Mouse (Mus musculus) hindbrain, embryonic 11.5 days (tissue): ENCODE data around the gene Hba-x. TPM values are rescaled to one million over a fixed set of nuclear protein-coding genes. Genes with fewer than 3 reads are reported as not detected.

Experiments
- ATAC-seq: fragments of 200-750 bp; cut with Nextera tagmentation; 2 replicates; pipeline ENCODE4 v1.8.0; 2017; ENCODE audit warnings: mild to moderate bottlenecking, moderate TSS enrichment, moderate library complexity; ENCODE audit not compliant: low FRiP score
- DNase-seq: peaks from one replicate; pipeline ENCODE4 v3.0.0-alpha.2; 2015; ENCODE audit warnings: low spot score
- H3K27ac ChIP-seq: fragments of 300-500 bp; sonication (generic); 2 replicates; pipeline ENCODE4 v1.5.1; 2014; ENCODE audit warnings: mild to moderate bottlenecking, low read depth, low read length
- H3K27me3 ChIP-seq: fragments of 300-500 bp; sonication (generic); 2 replicates; pipeline ENCODE4 v1.6.1; 2014; ENCODE audit warnings: mild to moderate bottlenecking, low read length, moderate library complexity, mixed read lengths; ENCODE audit not compliant: control insufficient read depth, insufficient read depth
- H3K36me3 ChIP-seq: fragments of 300-500 bp; sonication (generic); 2 replicates; pipeline ENCODE4 v1.6.1; 2014; ENCODE audit warnings: mild to moderate bottlenecking, low read length, moderate library complexity, mixed read lengths; ENCODE audit not compliant: control insufficient read depth, insufficient read depth
- H3K4me1 ChIP-seq: fragments of 300-500 bp; sonication (generic); replicated peaks from 2 replicates; pipeline ENCODE4 v1.6.1; 2014; ENCODE audit warnings: low read length, mixed read lengths; ENCODE audit not compliant: control insufficient read depth, insufficient read depth
- H3K4me2 ChIP-seq: fragments of 300-500 bp; sonication (generic); replicated peaks from 2 replicates; pipeline ENCODE4 v1.6.1; 2014; ENCODE audit warnings: mild to moderate bottlenecking, low read depth, low read length
- H3K4me3 ChIP-seq: fragments of 300-500 bp; sonication (generic); 2 replicates; pipeline ENCODE4 v1.5.1; 2014; ENCODE audit warnings: low read depth, low read length
- H3K9ac ChIP-seq: fragments of 300-500 bp; sonication (generic); 2 replicates; pipeline ENCODE4 v1.6.1; 2014; ENCODE audit warnings: low read depth, low read length
- H3K9me3 ChIP-seq: fragments of 300-500 bp; sonication (generic); 2 replicates; pipeline ENCODE4 v1.6.1; 2016; ENCODE audit warnings: low read length; ENCODE audit not compliant: control insufficient read depth
- WGBS: fragments of 180-500 bp; shearing (Covaris S2); extraction: QIAGEN DNeasy Blood & Tissue Kit; methylation state at CpG from one replicate; pipeline ENCODE4 v1.1.7; 2014; 5-methylcytosine and 5-hydroxymethylcytosine counted together
- polyA plus RNA-seq: library from polyadenylated mRNA; unstranded; fragments of >200 nt; fragmentation: Nextera tagmentation; extraction: Ambion mirVana; gene quantifications from 2 replicates; pipeline ENCODE4 v1.2.1, GENCODE M21; 2014

The Hba-x gene
- 3,064 and 3,380 TPM in 2 replicates for polyA plus RNA-seq

DNA sequence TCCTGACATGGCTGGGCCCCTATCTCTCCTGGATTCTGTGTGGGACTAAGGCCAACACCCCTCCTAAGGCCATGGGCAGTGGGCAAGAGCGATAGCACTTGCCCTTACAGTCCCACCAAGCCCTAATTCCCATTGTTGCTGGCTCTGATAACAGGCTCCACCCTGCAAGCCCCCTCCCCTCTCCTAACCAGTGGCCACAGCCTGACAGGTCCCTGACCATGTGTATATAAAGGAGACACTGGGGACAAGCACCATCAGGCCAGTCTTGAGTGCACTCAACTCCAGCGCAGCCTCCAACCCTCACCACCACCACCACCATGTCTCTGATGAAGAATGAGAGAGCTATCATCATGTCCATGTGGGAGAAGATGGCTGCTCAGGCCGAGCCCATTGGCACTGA is at the start of gene Hba-x:
Hba-x (plus strand) TSS at position 54 of the 400 bp plus-strand sequence.
- ATAC-seq (no peak; the same call in 1 of the 2 replicates), DNase-seq (no peak)
- Histone ChIP-seq H3K4me2 (no peak within 1 kb of the TSS), H3K4me1 (no peaks in the 10 kb centered on the region), H3K36me3 (no peaks in the 10 kb centered on the region), H3K9ac (no peak within 1 kb of the TSS), H3K4me3 (no peak within 1 kb of the TSS), H3K9me3 (no peaks in the 10 kb centered on the region), H3K27ac (0 out of 2 replicates have a peak within 1 kb of the TSS, but pooled peaks have one; percentile 6), H3K27me3 (no peaks in the 10 kb centered on the region)
- 69% methylated on average over 3 of the region's 3 CpGs for WGBS

- ATAC-seq (0 out of 2 replicates have a peak, but pooled peaks have one; percentile 2), DNase-seq (no peak)
- H3K27me3 ChIP-seq = peaks cover 2% of the 10 kb centered on the region; the same call in 1 of the 2 replicates
Observed at GRCm38 (mm10) chr11:32227041-32227440, 49.2 kb upstream of the Hba-x start.

DNA sequence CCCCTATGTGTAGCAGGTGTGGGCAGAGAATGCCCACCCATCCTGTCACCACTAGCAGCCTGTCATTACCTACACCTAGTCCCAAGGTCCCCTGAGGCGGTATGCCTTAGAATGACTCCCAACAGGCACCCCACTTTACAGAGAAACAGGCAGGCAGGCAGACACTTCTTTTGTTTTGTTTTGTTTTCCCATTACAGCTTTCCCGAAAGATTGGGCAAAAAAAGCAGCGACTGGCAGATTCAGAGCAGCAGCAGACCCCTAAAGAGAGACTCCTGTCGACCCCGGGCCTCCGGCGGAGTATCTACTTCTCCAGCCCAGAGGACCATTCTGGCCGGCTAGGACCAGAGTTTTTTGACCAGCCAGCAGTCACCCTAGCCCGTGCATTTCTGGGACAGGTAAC is 48.6 kb upstream of the Hba-x start:
- peaks cover 4% of the 10 kb centered on the region; the same call in 1 of the 2 replicates for H3K4me1 ChIP-seq
- WGBS = 90% methylated on average over 9 of the region's 9 CpGs
- H3K36me3 ChIP-seq = peaks cover 3% of the 10 kb centered on the region; the same call in 1 of the 2 replicates
- no peak overlapping the region for H3K9ac ChIP-seq
- H3K27me3 ChIP-seq = no peaks in the 10 kb centered on the region; the same call in 1 of the 2 replicates
- H3K27ac ChIP-seq = no peak overlapping the region
- DNase-seq (no peak), ATAC-seq (no peak)
- no peak overlapping the region for H3K4me2 ChIP-seq
- no peaks in the 10 kb centered on the region for H3K9me3 ChIP-seq
- no peak overlapping the region for H3K4me3 ChIP-seq

More at GRCm38 (mm10) chr11:32227041-32227440, 49.2 kb upstream of the Hba-x start:
- H3K4me2 ChIP-seq = peak overlapping the region; percentile 74
- peak overlapping the region; percentile 70 for H3K4me3 ChIP-seq
- peaks cover 3% of the 10 kb centered on the region; the same call in 1 of the 2 replicates for H3K36me3 ChIP-seq
- no peak overlapping the region for H3K27ac ChIP-seq
- H3K9ac ChIP-seq = peak overlapping the region; percentile 86
- peaks cover 6% of the 10 kb centered on the region; the same call in 1 of the 2 replicates for H3K4me1 ChIP-seq
- H3K9me3 ChIP-seq = no peaks in the 10 kb centered on the region
- 60% methylated on average over 1 of the region's 1 CpGs for WGBS

DNA sequence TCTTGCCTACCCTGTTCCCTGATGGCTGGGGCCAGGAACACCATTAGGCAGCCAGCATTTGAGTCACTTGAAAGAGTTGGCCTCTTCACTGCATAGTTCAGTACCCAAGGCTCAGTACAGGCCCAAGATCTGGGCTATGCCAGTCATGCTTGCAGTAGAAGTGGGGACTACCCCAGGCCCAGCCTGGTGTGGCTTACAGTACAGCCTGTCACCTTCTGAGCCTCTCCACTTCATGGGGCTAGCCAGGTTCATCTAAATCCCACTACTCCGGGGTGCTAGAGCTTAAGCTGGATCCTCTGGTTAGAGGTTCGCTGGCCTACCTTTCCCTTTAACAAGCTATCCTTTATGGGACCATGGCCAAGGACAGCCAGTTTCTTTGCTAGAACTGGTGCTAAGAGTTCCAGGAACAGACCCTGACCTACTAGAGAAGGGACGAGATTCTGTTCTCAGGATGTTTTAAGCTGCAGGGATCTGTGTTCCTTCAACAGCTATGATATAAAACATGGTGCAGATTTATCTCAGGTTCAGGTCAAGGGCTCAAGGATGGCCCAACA is 47.8 kb upstream of the Hba-x start:
- WGBS = 95% methylated on average over 3 of the region's 3 CpGs
- Histone ChIP-seq H3K4me3 (no peak overlapping the region), H3K4me2 (no peak overlapping the region), H3K4me1 (peaks cover 4% of the 10 kb centered on the region; the same call in 1 of the 2 replicates), H3K27me3 (no peaks in the 10 kb centered on the region; the same call in 1 of the 2 replicates), H3K9me3 (no peaks in the 10 kb centered on the region), H3K9ac (no peak overlapping the region), H3K27ac (no peak overlapping the region), H3K36me3 (peaks cover 3% of the 10 kb centered on the region; the same call in 1 of the 2 replicates)
- no peak for DNase-seq
- ATAC-seq = no peak

DNA sequence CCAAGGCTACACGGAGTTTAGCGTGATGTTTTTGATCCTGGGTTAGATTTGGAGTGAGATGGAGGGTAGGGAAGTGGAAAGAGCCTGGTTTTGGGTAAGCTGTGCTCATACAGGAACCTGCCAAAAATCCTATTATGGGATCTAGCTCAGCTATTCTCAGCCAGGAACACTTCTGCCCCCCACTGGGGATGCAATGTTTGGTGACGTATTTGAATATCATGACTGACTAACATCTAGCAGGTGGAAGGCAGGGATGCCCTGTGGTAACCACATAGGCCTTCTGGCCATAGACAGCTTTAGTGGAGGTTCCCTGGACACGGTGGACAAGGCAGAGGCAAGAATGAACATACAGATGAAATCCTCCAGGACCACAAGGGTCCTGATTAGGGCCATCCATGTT is 46.0 kb upstream of the Hba-x start:
- no peak overlapping the region for H3K4me2 ChIP-seq
- H3K4me1 ChIP-seq = peaks cover 4% of the 10 kb centered on the region; the same call in 1 of the 2 replicates
- H3K36me3 ChIP-seq = peaks cover 5% of the 10 kb centered on the region; the same call in 1 of the 2 replicates
- no peaks in the 10 kb centered on the region; the same call in 1 of the 2 replicates for H3K27me3 ChIP-seq
- 84% methylated on average over 4 of the region's 4 CpGs for whole genome bisulfite sequencing
- no peak for ATAC-seq
- no peak overlapping the region for H3K9ac ChIP-seq
- DNase-seq = no peak
- H3K27ac ChIP-seq = no peak overlapping the region
- no peaks in the 10 kb centered on the region for H3K9me3 ChIP-seq
- no peak overlapping the region for H3K4me3 ChIP-seq

GRCm38 (mm10) chr11:32231125-32231524 is 45.1 kb upstream of the Hba-x start:
- DNase-seq (no peak), ATAC-seq (no peak)
- 86% methylated on average over 2 of the region's 2 CpGs for WGBS
- peaks cover 4% of the 10 kb centered on the region; the same call in 1 of the 2 replicates for H3K4me1 ChIP-seq
- no peaks in the 10 kb centered on the region for H3K9me3 ChIP-seq
- H3K27me3 ChIP-seq = no peaks in the 10 kb centered on the region; the same call in 1 of the 2 replicates
- H3K4me3 ChIP-seq = no peak overlapping the region
- peaks cover 5% of the 10 kb centered on the region; the same call in 1 of the 2 replicates for H3K36me3 ChIP-seq
- no peak overlapping the region for H3K4me2 ChIP-seq
- H3K9ac ChIP-seq = no peak overlapping the region
- no peak overlapping the region for H3K27ac ChIP-seq

DNA sequence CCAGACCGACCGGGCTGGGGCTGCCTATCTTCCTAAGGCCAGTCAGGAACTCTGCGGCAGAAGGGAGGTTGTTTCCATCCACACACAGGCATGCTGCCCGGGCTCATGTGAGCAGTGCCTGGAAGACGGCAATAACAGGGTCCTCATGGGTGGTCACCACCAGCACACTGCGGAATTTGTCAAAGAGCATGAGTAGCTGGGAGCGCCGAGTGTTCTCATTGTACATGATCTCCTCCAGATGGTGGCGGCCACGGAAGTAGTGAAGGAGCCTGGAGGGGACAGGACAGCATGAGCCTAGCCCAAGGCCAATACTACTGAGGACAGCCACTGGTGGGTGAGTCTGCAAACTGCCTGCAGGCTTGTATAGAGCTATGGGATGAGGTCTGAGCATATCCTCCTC is 43.4 kb upstream of the Hba-x start:
- H3K36me3 ChIP-seq = peaks cover 5% of the 10 kb centered on the region; the same call in 1 of the 2 replicates
- H3K4me2 ChIP-seq = no peak overlapping the region
- DNase-seq (no peak), ATAC-seq (no peak)
- H3K4me3 ChIP-seq = no peak overlapping the region
- H3K9me3 ChIP-seq = no peaks in the 10 kb centered on the region
- H3K27me3 ChIP-seq = no peaks in the 10 kb centered on the region
- H3K27ac ChIP-seq = no peak overlapping the region
- WGBS = 78% methylated on average over 10 of the region's 10 CpGs
- H3K9ac ChIP-seq = no peak overlapping the region
- H3K4me1 ChIP-seq = no peaks in the 10 kb centered on the region

DNA sequence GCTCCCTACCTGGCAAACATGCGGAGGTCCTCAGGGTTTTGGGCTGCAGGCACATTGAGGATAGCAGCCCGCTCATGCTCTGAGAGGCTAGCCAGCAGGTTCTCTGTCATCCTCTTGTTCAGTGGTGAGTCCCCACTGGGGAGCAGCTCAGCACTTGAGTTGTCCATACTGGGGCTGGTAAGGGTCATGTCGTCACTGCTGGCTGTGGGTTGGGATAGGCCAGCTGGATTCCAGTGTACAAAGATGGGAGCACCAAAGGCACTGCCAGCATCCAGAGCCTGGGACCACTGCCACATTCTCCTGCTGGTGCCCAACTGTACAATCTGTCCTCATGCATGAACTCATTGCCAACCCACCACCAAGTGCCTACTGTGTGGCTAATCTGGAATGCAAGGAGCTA is 42.3 kb upstream of the Hba-x start:
- no peak overlapping the region for H3K4me3 ChIP-seq
- ATAC-seq = no peak
- 94% methylated on average over 3 of the region's 3 CpGs for WGBS
- H3K4me1 ChIP-seq = no peaks in the 10 kb centered on the region
- H3K9ac ChIP-seq = no peak overlapping the region
- H3K27ac ChIP-seq = no peak overlapping the region
- peaks cover 5% of the 10 kb centered on the region; the same call in 1 of the 2 replicates for H3K36me3 ChIP-seq
- H3K27me3 ChIP-seq = no peaks in the 10 kb centered on the region
- no peak overlapping the region for H3K4me2 ChIP-seq
- H3K9me3 ChIP-seq = no peaks in the 10 kb centered on the region
- DNase-seq = no peak
